ENCODE assay signal across 9 mouse cellular contexts in genomic region chr2:35696193-35696541, GRCm38 (mm10).
DNase-seq lines count a peak whose midpoint lies in the region; ATAC-seq and TF ChIP-seq lines count a peak whose summit lies in the region.
"Had no signal": no experiment of that assay in that cellular context is flagged by ENCODE, and none has a peak within 500 bp of the region (broad histone marks: within the 10 kb centered on the region; RNA-seq: fewer than 3 reads in every experiment).

No protein-coding gene starts in this region.

- 30% methylated on average over 7 of the region's 7 CpGs for WGBS in heart, postnatal 0 days
- WGBS in neural tube, embryonic 12.5 days: 73% methylated on average over 7 of the region's 7 CpGs
- 62% methylated on average over 7 of the region's 7 CpGs for WGBS in limb, embryonic 12.5 days

- no peak for TF ChIP-seq CTCF in heart, postnatal 0 days (IDR thresholded peaks at IDR 0.05; ENCODE audit: low read depth)

- peak overlapping the region; percentile 43 for H3K4me2 ChIP-seq in heart, postnatal 0 days (ENCODE audit: low read depth, low read length)
- H3K4me2 ChIP-seq in neural tube, embryonic 12.5 days (replicated peaks): 0 out of 2 replicates have a peak overlapping the region, but pooled peaks have one; percentile 31
- H3K4me2 ChIP-seq in limb, embryonic 12.5 days: peak overlapping the region; percentile 45

- H3K27me3 ChIP-seq in heart, postnatal 0 days (ENCODE audit: control insufficient read depth, insufficient read depth, low read length): no peaks in the 10 kb centered on the region
- H3K27me3 ChIP-seq in neural tube, embryonic 12.5 days (replicated peaks): no peaks in the 10 kb centered on the region
- H3K27me3 ChIP-seq in limb, embryonic 12.5 days: no peaks in the 10 kb centered on the region

- peaks cover 80% of the 10 kb centered on the region for H3K4me1 ChIP-seq in heart, postnatal 0 days (ENCODE audit: control insufficient read depth, insufficient read depth)
- peaks cover 57% of the 10 kb centered on the region for H3K4me1 ChIP-seq in neural tube, embryonic 12.5 days
- peaks cover 99% of the 10 kb centered on the region for H3K4me1 ChIP-seq in limb, embryonic 12.5 days (replicated peaks)

- DNase-seq in heart, postnatal 0 days (ENCODE audit: low spot score): peak; percentile 77
- DNase-seq in heart, adult 8-10 months (ENCODE audit: low spot score): no peak
- no peak for DNase-seq in neural tube, embryonic 10.5 days (ENCODE audit: extremely low spot score, low spot score)
- no peak for DNase-seq in adrenal gland, adult 2 months
- DNase-seq in right cerebral cortex, postnatal 36 days (ENCODE audit: low spot score in 2 of 2): no peak
- DNase-seq in layer of hippocampus, adult 8-10 months (ENCODE audit: low spot score in 2 of 2): no peak
- DNase-seq: adrenal gland, postnatal 14 days had no signal

- ATAC-seq in heart, postnatal 0 days (ENCODE audit: insufficient read depth, low read depth): no peak
- ATAC-seq in neural tube, embryonic 12.5 days (ENCODE audit: low FRiP score, low read depth): no peak
- ATAC-seq in limb, embryonic 12.5 days (ENCODE audit: insufficient number of reproducible peaks, insufficient read depth, low FRiP score, low TSS enrichment, low read depth): no peak

- peak overlapping the region; percentile 14; the same call in 1 of the 2 replicates for H3K9ac ChIP-seq in heart, postnatal 0 days (replicated peaks; ENCODE audit: low read depth, low read length)
- no peak overlapping the region for H3K9ac ChIP-seq in neural tube, embryonic 12.5 days
- no peak overlapping the region for H3K9ac ChIP-seq in limb, embryonic 12.5 days (replicated peaks)

- peak overlapping the region; percentile 83 for H3K27ac ChIP-seq in heart, postnatal 0 days (ENCODE audit: low read depth)
- no peak overlapping the region for H3K27ac ChIP-seq in neural tube, embryonic 12.5 days
- peak overlapping the region; percentile 94 for H3K27ac ChIP-seq in limb, embryonic 12.5 days

- no peak overlapping the region; the same call in 1 of the 2 replicates for H3K4me3 ChIP-seq in heart, postnatal 0 days (ENCODE audit: low read depth, low read length)
- no peak overlapping the region for H3K4me3 ChIP-seq in neural tube, embryonic 12.5 days
- H3K4me3 ChIP-seq in limb, embryonic 12.5 days (replicated peaks): no peak overlapping the region

- H3K36me3 ChIP-seq in heart, postnatal 0 days (replicated peaks; ENCODE audit: control insufficient read depth, insufficient read depth, low read length): no peaks in the 10 kb centered on the region
- no peaks in the 10 kb centered on the region for H3K36me3 ChIP-seq in neural tube, embryonic 12.5 days
- H3K36me3 ChIP-seq in limb, embryonic 12.5 days: 0 out of 2 replicates have a peak, but pooled peaks cover 6% of the 10 kb centered on the region

- no peaks in the 10 kb centered on the region for H3K9me3 ChIP-seq in heart, postnatal 0 days (replicated peaks; ENCODE audit: control insufficient read depth, low read length)
- H3K9me3 ChIP-seq in neural tube, embryonic 12.5 days: no peaks in the 10 kb centered on the region
- H3K9me3 ChIP-seq in limb, embryonic 12.5 days: no peaks in the 10 kb centered on the region

- no peak for TF ChIP-seq EP300 in heart, postnatal 0 days (IDR thresholded peaks at IDR 0.05; ENCODE audit: low read depth)
